Mouse (Mus musculus) bone marrow, adult 2 months (tissue): ENCODE measurements around the gene Nlrp4c.

Experiments
- CTCF ChIP-seq: fragments of 200-500 bp; IDR thresholded peaks from 2 replicates; pipeline ENCODE4 v1.5.1; 2011; ENCODE audit warnings: low read length, control low read depth; ENCODE audit not compliant: control insufficient read depth, insufficient read depth
- POLR2A ChIP-seq: fragments of 200-500 bp; IDR thresholded peaks from 2 replicates; pipeline ENCODE4 v1.6.1; 2011; ENCODE audit warnings: low read depth, mild to moderate bottlenecking, control low read depth, low read length, borderline replicate concordance; ENCODE audit not compliant: control insufficient read depth

- TF ChIP-seq CTCF: no peak
- no peak for TF ChIP-seq POLR2A
Observed at GRCm38 (mm10) chr7:6143991-6144531, 99.1 kb downstream of the Nlrp4c start.
